Mouse (Mus musculus) kidney, adult 18-20 months (tissue): ENCODE measurements at regions not wholly inside any gene's neighbourhood (a gene's known extent, or its start where the extent isn't known, plus 50 kb on each side); places are given as distances from the start of the nearest gene placed in this dataset.
"Not testable (repeated sequence)": the region's sequence is repeated elsewhere in the genome, so short reads cannot be mapped to it uniquely, and the experiment has no call there.

Experiments used
- DNase-seq: peaks from one replicate; pipeline ENCODE4 v3.0.0; 2021

- not testable (repeated sequence) for DNase-seq
Observed at GRCm38 (mm10) chr17:10150403-10150689, 169.3 kb downstream of the Qk start.

- no peak for DNase-seq
Observed at GRCm38 (mm10) chr17:10149682-10150402, 169.8 kb downstream of the Qk start.

- no peak for DNase-seq
Observed at GRCm38 (mm10) chr17:10147106-10147505, 172.5 kb downstream of the Qk start.

GRCm38 (mm10) chr17:10146576-10146975 is 173.1 kb downstream of the Qk start:
- no peak for DNase-seq

- DNase-seq: peak; percentile 28
Observed at GRCm38 (mm10) chr17:10138847-10139246, 180.8 kb downstream of the Qk start.

GRCm38 (mm10) chr17:10138374-10138773 is 181.3 kb downstream of the Qk start:
- DNase-seq: peak; percentile 24

GRCm38 (mm10) chr17:10135111-10135510 is 184.5 kb downstream of the Qk start:
- DNase-seq: no peak

GRCm38 (mm10) chr17:10128591-10128990 is 191.1 kb downstream of the Qk start:
- no peak for DNase-seq

GRCm38 (mm10) chr17:10122411-10122810 is 197.2 kb downstream of the Qk start:
- no peak for DNase-seq

GRCm38 (mm10) chr17:10112118-10112517 is 207.5 kb downstream of the Qk start:
- no peak for DNase-seq

GRCm38 (mm10) chr17:10110375-10110675 is 209.3 kb downstream of the Qk start:
- DNase-seq: no peak

GRCm38 (mm10) chr17:10109511-10110374 is 209.9 kb downstream of the Qk start:
- DNase-seq: no peak

GRCm38 (mm10) chr17:10105299-10105698 is 214.4 kb downstream of the Qk start:
- no peak for DNase-seq

GRCm38 (mm10) chr17:10098199-10098598 is 221.5 kb downstream of the Qk start:
- DNase-seq: no peak

- DNase-seq: no peak
Observed at GRCm38 (mm10) chr17:10097691-10098090, 222.0 kb downstream of the Qk start.

- peak; percentile 33 for DNase-seq
Observed at GRCm38 (mm10) chr17:10095841-10096301, 223.8 kb downstream of the Qk start.

GRCm38 (mm10) chr17:10094108-10094521 is 225.5 kb downstream of the Qk start:
- DNase-seq: peak; percentile 45

GRCm38 (mm10) chr17:10093437-10094107 is 226.1 kb downstream of the Qk start:
- DNase-seq: peak; percentile 28

GRCm38 (mm10) chr17:10087192-10087886 is 232.3 kb downstream of the Qk start:
- DNase-seq: no peak

- DNase-seq: no peak
Observed at GRCm38 (mm10) chr17:10086558-10086957, 233.1 kb downstream of the Qk start.

GRCm38 (mm10) chr17:10086132-10086531 is 233.5 kb downstream of the Qk start:
- no peak for DNase-seq

GRCm38 (mm10) chr17:10081721-10082120 is 237.9 kb downstream of the Qk start:
- no peak for DNase-seq
